In genomic region chr9:108115290-108116077, GRCm38 (mm10) we compare ENCODE assay signal across 26 mouse cellular contexts. TPM values are rescaled to one million over a fixed set of nuclear protein-coding genes. Genes with fewer than 3 reads are reported as not detected.
DNase-seq lines count a peak whose midpoint lies in the region; ATAC-seq and TF ChIP-seq lines count a peak whose summit lies in the region.
"Had no signal": no experiment of that assay in that cellular context is flagged by ENCODE, and none has a peak within 500 bp of the region (broad histone marks: within the 10 kb centered on the region; RNA-seq: fewer than 3 reads in every experiment).

No protein-coding gene starts in this region.

- H3K27ac ChIP-seq in testis, adult 2 months (ENCODE audit: control insufficient read depth, insufficient read depth, low read depth, low read length) = no peak overlapping the region
- H3K27ac ChIP-seq: embryonic facial prominence, embryonic 10.5 days; forebrain, embryonic 15.5 days; heart, embryonic 15.5 days; lung, embryonic 15.5 days; macrophage; neural tube, embryonic 13.5 days; stomach, embryonic 15.5 days had no signal

- no peaks in the 10 kb centered on the region for H3K27me3 ChIP-seq in testis, adult 2 months (ENCODE audit: control insufficient read depth, insufficient read depth, low read length)
- H3K27me3 ChIP-seq: forebrain, embryonic 15.5 days; neural tube, embryonic 13.5 days had no signal

- no peak for DNase-seq in frontal cortex, postnatal 14 days (ENCODE audit: low spot score in 2 of 2)
- peak; percentile 62 to 84 for DNase-seq in left cerebral cortex, adult 18-20 months (ENCODE audit: low spot score in 2 of 2)
- no peak for DNase-seq in left cerebral cortex, adult 11 months (ENCODE audit: low spot score)
- DNase-seq in testis, postnatal 14 days (ENCODE audit: low spot score) = no peak
- DNase-seq in lung, adult 18-20 months = no peak
- no peak for DNase-seq in spleen, postnatal 4 days (ENCODE audit: low spot score in 2 of 2)
- DNase-seq: adrenal gland, postnatal 36 days; B cell, adult 2 months; cerebellum, postnatal 36 days; gastrocnemius, postnatal 14 days; kidney, adult 18-20 months; kidney, postnatal 25 days; spleen, adult 18-20 months had no signal

- H3K4me1 ChIP-seq in testis, adult 2 months (ENCODE audit: control insufficient read depth, insufficient read depth, low read length) = peaks cover 14% of the 10 kb centered on the region

- TF ChIP-seq POLR2A in testis, adult 2 months (IDR thresholded peaks at IDR 0.05; ENCODE audit: control insufficient read depth, low read depth, low read length) = no peak

- H3K4me3 ChIP-seq in testis, adult 2 months (ENCODE audit: control insufficient read depth, low read depth, low read length) = peak overlapping the region; percentile 37
- H3K4me3 ChIP-seq: embryonic facial prominence, embryonic 10.5 days; forebrain, embryonic 15.5 days; heart, embryonic 15.5 days; lung, embryonic 15.5 days; neural tube, embryonic 13.5 days; stomach, embryonic 15.5 days had no signal

- TF ChIP-seq CTCF in testis, adult 2 months (IDR thresholded peaks at IDR 0.05; ENCODE audit: control insufficient read depth, insufficient read depth, insufficient replicate concordance, low read depth, low read length) = no peak

- peak; percentile 61 for ATAC-seq in frontal cortex, adult (ENCODE audit: low TSS enrichment)
- ATAC-seq: forebrain, embryonic 15.5 days; Patski had no signal

- H3K36me3 ChIP-seq in testis, adult 2 months (ENCODE audit: control insufficient read depth, insufficient read depth, low read length) = no peaks in the 10 kb centered on the region
- H3K36me3 ChIP-seq: heart, embryonic 15.5 days; lung, embryonic 15.5 days; stomach, embryonic 15.5 days had no signal

RNA-seq across cellular contexts. Expression of gene Apeh, which starts 21.1 kb away (rescaled TPM):
- total RNA-seq in left cerebral cortex, adult 18-20 months (2021) = 10 to 100 TPM; 29.2 to 32.2 TPM
- polyA plus RNA-seq in testis, adult 2 months (2012; rRNA removed) = 19.2 and 21.2 TPM in 2 replicates

RNA-seq across cellular contexts. Expression of gene Rnf123, which starts 32.3 kb away (rescaled TPM):
- total RNA-seq in left cerebral cortex, adult 18-20 months (2021) = 10 to 100 TPM; 83.8 to 86.7 TPM
- 82.8 and 86.7 TPM in 2 replicates for polyA plus RNA-seq in testis, adult 2 months (2012; rRNA removed)

RNA-seq across cellular contexts. Expression of gene Mst1, which starts 35.2 kb away (rescaled TPM):
- not detected for total RNA-seq in left cerebral cortex, adult 18-20 months (2021)
- polyA plus RNA-seq in testis, adult 2 months (2012; rRNA removed) = 0.59 and 0.90 TPM in 2 replicates
- total RNA-seq: gastrocnemius, postnatal 14 days; hematopoietic stem cell, adult 5-6 weeks; layer of hippocampus, postnatal 14 days; monocyte, adult 5-6 weeks had no signal
- polyA plus RNA-seq: forebrain, embryonic 15.5 days; heart, embryonic 15.5 days had no signal

Comparison
In these comparisons a context has a peak if more than half of its experiments do, and no peak if none do; other contexts are left out.
1. DNase-seq: peak in left cerebral cortex, adult 18-20 months (2 of 2); none in frontal cortex, postnatal 14 days (0 of 2), left cerebral cortex, adult 11 months (single experiment), testis, postnatal 14 days (single experiment), lung, adult 18-20 months (0 of 2) and spleen, postnatal 4 days (0 of 2).